Mouse (Mus musculus): Measurements from ENCODE around the gene Rbfox2. TPM values are rescaled to one million over a fixed set of nuclear protein-coding genes. Genes with fewer than 3 reads are reported as not detected.
"Not testable (repeated sequence)": the region's sequence is repeated elsewhere in the genome, so short reads cannot be mapped to it uniquely, and the experiment has no call there.

Rbfox2 gene
- polyA plus RNA-seq, 2 experiments, result 94.7 to 189 TPM

DNA sequence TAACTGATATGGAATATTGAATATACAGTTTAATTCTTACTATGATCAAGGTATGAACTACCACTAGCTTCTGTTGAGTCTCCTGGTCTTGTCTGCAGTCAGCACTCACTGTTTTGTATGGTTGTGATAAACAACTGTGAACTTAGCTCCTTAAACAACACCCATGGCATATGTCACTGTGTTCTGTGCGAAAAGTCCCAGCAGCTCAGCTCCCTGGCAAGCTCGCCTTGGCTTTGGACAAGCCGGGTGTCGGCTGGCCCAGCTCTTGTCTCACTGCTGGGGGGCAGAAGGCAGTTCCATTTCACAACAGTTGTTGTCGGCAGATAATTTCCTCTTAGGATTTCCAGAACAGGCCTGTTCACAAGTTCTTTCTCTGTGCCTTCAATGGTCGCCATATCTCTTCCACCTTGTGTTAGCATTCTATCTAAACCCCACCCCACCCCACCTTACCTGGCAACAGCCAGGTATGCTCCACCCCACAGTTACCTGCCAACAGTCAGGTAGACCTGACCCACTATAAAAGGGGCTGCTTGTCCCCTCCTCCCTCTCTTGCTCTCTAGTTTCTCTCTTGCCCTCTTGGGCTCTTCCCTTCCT is 241.4 kb downstream of the Rbfox2 start:
- Histone ChIP-seq H3K36me3 (ENCODE audit: control insufficient read depth, insufficient read depth, low read length) (no peaks in the 10 kb centered on the region), H3K27me3 (ENCODE audit: control insufficient read depth, insufficient read depth, low read length) (no peaks in the 10 kb centered on the region), H3K9ac (ENCODE audit: low read depth, low read length, severe bottlenecking) (no peak overlapping the region), H3K4me3 (replicated peaks; ENCODE audit: low read length) (no peak overlapping the region), H3K27ac (replicated peaks; ENCODE audit: low read depth, low read length) (no peak overlapping the region), H3K9me3 (ENCODE audit: control insufficient read depth, low read length) (no peaks in the 10 kb centered on the region), H3K4me2 (replicated peaks; ENCODE audit: low read depth, low read length, severe bottlenecking) (no peak overlapping the region), H3K4me1 (ENCODE audit: control insufficient read depth, insufficient read depth, low read length) (no peaks in the 10 kb centered on the region)
- no peak for TF ChIP-seq POLR2A (IDR thresholded peaks at IDR 0.05; ENCODE audit: borderline replicate concordance, extremely low read depth, insufficient read depth, insufficient read length)
- 87% methylated on average over 6 of the region's 6 CpGs for WGBS
- ATAC-seq (ENCODE audit: low FRiP score, low read depth), result no peak
- DNase-seq (ENCODE audit: low spot score), result no peak

DNA sequence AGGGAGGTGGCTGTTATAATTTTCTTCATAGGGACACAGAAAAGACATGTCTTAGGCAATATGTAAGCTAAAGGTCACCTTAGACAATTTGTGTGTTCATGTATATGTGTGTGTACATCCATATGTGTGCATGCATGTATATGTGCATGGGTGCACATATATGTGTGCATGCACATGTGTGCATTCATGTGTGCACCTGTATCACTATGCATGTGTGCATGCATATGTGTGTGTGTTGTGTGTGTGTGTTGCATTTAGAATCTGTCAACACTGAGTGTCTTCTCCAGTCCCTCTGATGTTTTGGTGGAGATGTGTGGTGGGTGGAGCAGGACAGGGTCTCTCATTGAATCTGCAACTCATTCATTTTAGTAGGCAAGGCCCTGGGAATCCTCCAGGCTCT is 244.1 kb downstream of the Rbfox2 start:
- Histone ChIP-seq H3K4me1 (ENCODE audit: control insufficient read depth, insufficient read depth, low read length) (no peaks in the 10 kb centered on the region), H3K9me3 (ENCODE audit: control insufficient read depth, low read length) (0 out of 2 replicates have a peak, but pooled peaks cover 3% of the 10 kb centered on the region), H3K4me3 (replicated peaks; ENCODE audit: low read length) (no peak overlapping the region), H3K36me3 (ENCODE audit: control insufficient read depth, insufficient read depth, low read length) (no peaks in the 10 kb centered on the region), H3K4me2 (replicated peaks; ENCODE audit: low read depth, low read length, severe bottlenecking) (no peak overlapping the region), H3K9ac (ENCODE audit: low read depth, low read length, severe bottlenecking) (no peak overlapping the region), H3K27me3 (ENCODE audit: control insufficient read depth, insufficient read depth, low read length) (no peaks in the 10 kb centered on the region), H3K27ac (replicated peaks; ENCODE audit: low read depth, low read length) (no peak overlapping the region)
- ATAC-seq (ENCODE audit: low FRiP score, low read depth) (no peak), DNase-seq (ENCODE audit: low spot score) (no peak)
- TF ChIP-seq POLR2A (IDR thresholded peaks at IDR 0.05; ENCODE audit: borderline replicate concordance, extremely low read depth, insufficient read depth, insufficient read length), result no peak

DNA sequence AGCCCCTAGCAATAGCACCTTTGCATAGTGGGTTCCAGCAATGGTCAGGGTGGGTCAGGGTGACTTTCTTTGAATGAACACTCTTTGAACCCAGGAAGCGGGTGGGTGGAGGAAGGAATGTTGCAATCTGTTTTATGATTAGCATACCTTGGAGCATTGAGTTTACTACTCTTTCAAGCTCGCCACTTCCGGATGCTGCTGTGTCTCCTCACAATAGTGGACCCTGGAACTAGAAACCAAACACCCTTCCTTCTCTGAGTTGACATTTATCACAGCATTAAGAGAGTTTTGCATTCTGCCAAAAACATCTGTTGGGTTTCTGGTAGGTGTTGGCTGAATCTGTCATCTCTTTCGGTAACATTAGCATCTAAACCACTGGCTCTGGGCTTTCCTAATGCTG is 247.4 kb downstream of the Rbfox2 start:
- H3K4me2 ChIP-seq (replicated peaks; ENCODE audit: low read depth, low read length, severe bottlenecking); H3K27ac ChIP-seq (replicated peaks; ENCODE audit: low read depth, low read length); ATAC-seq (ENCODE audit: low FRiP score, low read depth); H3K4me3 ChIP-seq (replicated peaks; ENCODE audit: low read length); H3K9ac ChIP-seq (ENCODE audit: low read depth, low read length, severe bottlenecking); H3K36me3 ChIP-seq (ENCODE audit: control insufficient read depth, insufficient read depth, low read length); H3K27me3 ChIP-seq (ENCODE audit: control insufficient read depth, insufficient read depth, low read length); DNase-seq (ENCODE audit: low spot score); H3K9me3 ChIP-seq (ENCODE audit: control insufficient read depth, low read length); H3K4me1 ChIP-seq (ENCODE audit: control insufficient read depth, insufficient read depth, low read length): not testable (repeated sequence)
- WGBS, result 78% methylated on average over 4 of the region's 4 CpGs

DNA sequence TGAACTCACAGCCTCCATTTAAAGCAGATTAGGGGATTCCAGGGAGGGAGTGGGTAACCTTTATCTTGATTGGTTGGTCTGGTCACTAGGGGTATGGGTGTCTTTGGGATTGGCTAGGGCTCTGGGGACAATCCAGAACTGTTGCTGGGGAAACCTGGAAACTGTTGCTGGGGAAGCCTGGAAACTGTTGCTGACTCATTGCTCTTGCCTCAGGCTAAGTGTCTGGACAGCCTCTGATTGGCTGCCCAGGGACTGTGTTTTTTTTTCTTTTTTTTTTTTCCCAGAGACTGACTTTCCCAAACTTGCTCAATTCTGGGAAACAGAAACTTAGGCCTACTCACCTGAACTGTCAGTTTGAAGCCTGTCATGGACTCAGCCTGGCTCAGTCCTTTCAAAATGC is 248.2 kb downstream of the Rbfox2 start:
- Histone ChIP-seq H3K4me3 (replicated peaks; ENCODE audit: low read length) (no peak overlapping the region), H3K4me2 (replicated peaks; ENCODE audit: low read depth, low read length, severe bottlenecking) (no peak overlapping the region), H3K4me1 (ENCODE audit: control insufficient read depth, insufficient read depth, low read length) (no peaks in the 10 kb centered on the region; the same call in 1 of the 2 replicates), H3K36me3 (ENCODE audit: control insufficient read depth, insufficient read depth, low read length) (no peaks in the 10 kb centered on the region), H3K27ac (replicated peaks; ENCODE audit: low read depth, low read length) (no peak overlapping the region), H3K9ac (ENCODE audit: low read depth, low read length, severe bottlenecking) (no peak overlapping the region), H3K27me3 (ENCODE audit: control insufficient read depth, insufficient read depth, low read length) (no peaks in the 10 kb centered on the region), H3K9me3 (ENCODE audit: control insufficient read depth, low read length) (0 out of 2 replicates have a peak, but pooled peaks cover 3% of the 10 kb centered on the region)
- DNase-seq (ENCODE audit: low spot score), result no peak
- TF ChIP-seq POLR2A (IDR thresholded peaks at IDR 0.05; ENCODE audit: borderline replicate concordance, extremely low read depth, insufficient read depth, insufficient read length), result no peak
- ATAC-seq (ENCODE audit: low FRiP score, low read depth), result no peak

GRCm38 (mm10) chr15:77056791-77057051 is 250.1 kb downstream of the Rbfox2 start:
- H3K27ac ChIP-seq (replicated peaks; ENCODE audit: low read depth, low read length), result no peak overlapping the region
- H3K4me1 ChIP-seq (ENCODE audit: control insufficient read depth, insufficient read depth, low read length), result no peaks in the 10 kb centered on the region; the same call in 1 of the 2 replicates
- no peaks in the 10 kb centered on the region for H3K36me3 ChIP-seq (ENCODE audit: control insufficient read depth, insufficient read depth, low read length)
- no peak overlapping the region for H3K4me2 ChIP-seq (replicated peaks; ENCODE audit: low read depth, low read length, severe bottlenecking)
- no peak for TF ChIP-seq POLR2A (IDR thresholded peaks at IDR 0.05; ENCODE audit: borderline replicate concordance, extremely low read depth, insufficient read depth, insufficient read length)
- H3K9ac ChIP-seq (ENCODE audit: low read depth, low read length, severe bottlenecking), result no peak overlapping the region
- no peak for ATAC-seq (ENCODE audit: low FRiP score, low read depth)
- H3K27me3 ChIP-seq (ENCODE audit: control insufficient read depth, insufficient read depth, low read length), result no peaks in the 10 kb centered on the region
- no peak for DNase-seq (ENCODE audit: low spot score)
- 0 out of 2 replicates have a peak, but pooled peaks cover 3% of the 10 kb centered on the region for H3K9me3 ChIP-seq (ENCODE audit: control insufficient read depth, low read length)
- WGBS, result 50% methylated on average over 3 of the region's 3 CpGs
- no peak overlapping the region for H3K4me3 ChIP-seq (replicated peaks; ENCODE audit: low read length)
